Mouse (Mus musculus): ENCODE measurements around the gene Dhrs3. TPM values are rescaled to one million over a fixed set of nuclear protein-coding genes. Genes with fewer than 3 reads are reported as not detected.
A peak's percentile ranks its signal among the peaks of the same experiment; 100 is the strongest.

Gene Dhrs3
- total RNA-seq (2021): 100 to 1,000 TPM in 1 of 2 experiments, 10 to 100 TPM in 1; 72.9 to 126 TPM
- long read RNA-seq, experiment 1, transcript Dhrs3-206 (6 exons, 2,337 nt): major isoform, 39 of 65 reads
- long read RNA-seq, experiment 1, partial matches to known transcripts: 19 of 65 reads
- long read RNA-seq, experiment 1, other reads (novel, unspliced or antisense): 6 of 65 reads
- long read RNA-seq, experiment 2, transcript Dhrs3-206 (6 exons, 2,337 nt): major isoform, 5 of 9 reads
- long read RNA-seq, experiment 2, partial matches to known transcripts: 2 of 9 reads
- long read RNA-seq, experiment 2, other reads (novel, unspliced or antisense): 2 of 9 reads

GRCm38 (mm10) chr4:144892133-144892936 lies at the start of gene Dhrs3:
Gene Dhrs3 (plus strand): TSS chr4:144892827.
- DNase-seq: peak; percentile 86 to 91

GRCm38 (mm10) chr4:144861756-144862505 lies 30.7 kb upstream of the Dhrs3 start:
- no peak for DNase-seq

GRCm38 (mm10) chr4:144867926-144868325 lies 24.7 kb upstream of the Dhrs3 start:
- DNase-seq: no peak

DNA sequence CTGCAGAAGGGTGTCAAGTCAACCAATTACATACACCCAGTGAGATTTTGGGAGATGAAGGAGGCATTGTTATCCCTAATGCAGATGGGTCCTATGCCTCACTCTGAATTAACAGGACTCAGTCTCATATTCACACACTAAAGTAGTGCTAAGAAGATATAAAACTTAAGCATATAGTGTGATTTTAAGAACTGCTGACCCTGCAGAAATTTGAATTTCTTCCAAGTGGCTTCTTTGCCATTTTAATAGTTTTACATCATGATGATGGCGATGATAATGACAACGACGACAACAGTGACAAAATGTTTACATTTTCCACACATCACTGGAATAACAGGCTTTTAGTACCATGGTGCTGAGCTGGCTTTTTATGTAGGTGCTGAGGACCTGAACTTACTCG lies 24.0 kb upstream of the Dhrs3 start:
- no peak for DNase-seq

DNA sequence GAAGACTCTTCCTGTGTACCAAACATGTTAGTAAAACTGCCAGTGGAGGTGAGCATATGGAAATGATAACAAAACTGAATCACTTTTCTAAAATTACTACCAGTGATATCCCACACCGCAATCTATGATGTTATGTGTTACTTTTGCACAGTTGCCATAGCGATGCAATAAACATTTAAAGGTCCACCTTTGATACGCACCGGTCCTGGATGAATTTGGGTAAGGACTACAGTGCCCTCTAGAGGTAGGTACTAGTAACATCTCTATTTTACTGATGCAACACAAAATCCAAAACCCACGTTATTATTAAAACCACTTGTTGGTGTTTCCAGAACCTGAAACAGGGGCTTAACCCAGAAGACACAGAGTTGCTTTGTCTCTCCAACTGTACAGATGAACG lies 19.7 kb upstream of the Dhrs3 start:
- no peak for DNase-seq

GRCm38 (mm10) chr4:144875576-144876093 lies 17.0 kb upstream of the Dhrs3 start:
- DNase-seq: no peak

DNA sequence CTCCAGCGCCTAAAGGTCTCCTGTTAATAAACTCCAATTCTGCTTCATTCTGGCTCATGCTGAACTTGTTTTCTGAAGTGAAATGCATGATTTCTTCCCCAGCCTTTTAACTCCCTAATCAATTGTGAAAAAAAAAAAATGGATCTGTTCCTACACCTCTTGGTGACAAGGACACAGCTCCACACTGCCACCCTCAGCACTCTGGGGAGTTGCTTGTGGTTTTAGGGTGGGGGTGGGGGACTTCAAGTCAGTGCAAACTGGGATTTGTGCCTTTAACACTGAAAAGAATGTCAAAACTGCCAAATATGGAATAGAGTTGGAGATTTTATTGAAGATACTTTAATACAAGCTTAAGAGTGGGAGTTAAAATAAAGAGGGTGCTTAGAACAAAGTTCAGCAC lies 13.1 kb upstream of the Dhrs3 start:
- DNase-seq: no peak

GRCm38 (mm10) chr4:144881376-144881775 lies 11.3 kb upstream of the Dhrs3 start:
- DNase-seq: no peak

- DNase-seq: no peak
Observed at GRCm38 (mm10) chr4:144882881-144883331, 9.7 kb upstream of the Dhrs3 start.

GRCm38 (mm10) chr4:144886460-144886859 lies 6.2 kb upstream of the Dhrs3 start:
- no peak for DNase-seq

- no peak for DNase-seq
Observed at GRCm38 (mm10) chr4:144888750-144889149, 3.9 kb upstream of the Dhrs3 start.

DNA sequence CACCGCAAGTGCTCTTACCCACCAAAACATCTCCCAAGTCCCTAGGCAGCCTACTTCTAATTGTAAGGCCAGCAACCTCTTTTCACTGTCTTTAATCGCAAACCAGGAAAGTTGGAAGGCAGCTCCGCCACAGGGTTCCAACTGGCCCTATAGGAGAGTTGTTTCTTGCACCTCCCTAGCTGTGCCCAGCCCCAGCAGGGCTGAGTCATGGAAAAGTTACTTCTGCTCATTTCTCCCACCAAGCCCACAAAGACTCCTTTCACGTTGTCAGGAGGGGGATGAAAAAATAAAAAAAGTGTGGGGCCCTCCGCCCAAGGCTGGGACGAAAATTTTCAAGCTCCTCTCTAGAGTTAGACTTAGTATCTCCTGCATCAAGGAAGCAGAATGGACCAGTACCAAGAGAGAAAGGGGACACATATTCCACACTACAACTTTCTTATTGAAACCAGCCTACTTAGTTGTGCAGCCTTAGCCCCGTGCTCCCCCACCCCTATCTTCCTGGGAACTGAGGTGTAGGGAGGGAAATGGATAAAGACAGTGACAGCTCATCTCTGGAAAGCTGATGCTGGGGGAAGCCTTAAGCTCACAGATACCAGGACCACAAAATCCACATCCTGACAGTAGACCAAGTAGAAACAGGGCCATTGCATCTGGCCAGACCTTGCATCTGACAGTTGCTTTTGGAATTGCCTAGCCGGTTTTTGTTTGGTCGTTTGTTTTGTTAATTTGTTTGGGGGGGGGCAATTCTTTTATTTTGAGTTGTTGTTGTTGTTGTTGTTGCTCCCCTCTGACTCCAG lies 2.9 kb upstream of the Dhrs3 start:
- DNase-seq: no peak

- DNase-seq: peak; percentile 45 to 62
Observed at GRCm38 (mm10) chr4:144890690-144891120, 1.9 kb upstream of the Dhrs3 start.

DNA sequence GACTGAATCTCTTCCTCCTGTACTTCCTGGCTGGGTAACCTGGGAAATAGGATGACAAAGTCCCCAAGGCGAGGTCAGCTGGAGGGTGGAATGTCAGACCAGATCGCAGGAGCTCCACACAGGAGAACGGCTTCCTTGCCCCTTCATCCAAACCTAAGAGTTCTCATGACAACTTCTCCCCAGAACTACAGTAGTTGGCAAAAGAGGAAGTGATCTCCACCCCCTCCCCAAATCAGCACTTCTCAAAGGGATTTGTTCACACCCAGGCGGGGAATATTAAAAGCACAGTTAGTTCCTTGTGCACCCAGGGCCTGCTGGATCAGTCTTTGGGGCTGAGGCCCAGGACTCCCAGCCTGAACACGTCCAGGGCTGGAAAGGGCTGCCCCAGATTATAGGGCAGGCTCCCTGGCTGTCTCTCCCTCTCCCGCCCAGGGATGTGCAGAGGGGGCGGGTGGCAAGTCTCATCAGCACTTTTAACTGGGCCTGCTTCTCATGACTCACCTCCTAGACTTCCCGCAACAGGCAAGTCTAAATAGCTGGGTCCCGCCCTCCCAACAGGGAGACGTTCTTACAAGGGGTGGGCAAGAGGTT lies 1.4 kb upstream of the Dhrs3 start:
- DNase-seq: peak; percentile 49 to 64

DNA sequence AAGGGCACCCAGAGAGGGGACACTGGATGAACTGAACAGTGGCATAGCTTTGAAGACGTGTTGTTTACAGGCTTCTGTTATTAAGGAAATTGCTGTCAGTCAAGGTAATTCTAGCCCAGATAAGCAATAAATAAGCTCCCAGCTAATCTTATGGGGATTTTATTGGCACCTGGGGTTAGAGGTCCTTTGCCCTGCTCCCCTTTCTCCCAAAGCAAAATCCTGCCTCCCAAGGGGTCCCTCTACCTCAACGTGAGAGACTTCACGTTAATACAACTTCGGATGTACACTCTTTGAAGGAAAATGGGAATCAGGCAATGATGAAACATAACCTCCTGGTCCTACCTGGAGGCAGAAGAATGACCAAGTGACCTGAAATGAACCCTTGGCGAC lies 889 bp upstream of the Dhrs3 start:
- DNase-seq: no peak

- no peak for DNase-seq
Observed at GRCm38 (mm10) chr4:144892937-144893272, 278 bp downstream of the Dhrs3 start.

DNA sequence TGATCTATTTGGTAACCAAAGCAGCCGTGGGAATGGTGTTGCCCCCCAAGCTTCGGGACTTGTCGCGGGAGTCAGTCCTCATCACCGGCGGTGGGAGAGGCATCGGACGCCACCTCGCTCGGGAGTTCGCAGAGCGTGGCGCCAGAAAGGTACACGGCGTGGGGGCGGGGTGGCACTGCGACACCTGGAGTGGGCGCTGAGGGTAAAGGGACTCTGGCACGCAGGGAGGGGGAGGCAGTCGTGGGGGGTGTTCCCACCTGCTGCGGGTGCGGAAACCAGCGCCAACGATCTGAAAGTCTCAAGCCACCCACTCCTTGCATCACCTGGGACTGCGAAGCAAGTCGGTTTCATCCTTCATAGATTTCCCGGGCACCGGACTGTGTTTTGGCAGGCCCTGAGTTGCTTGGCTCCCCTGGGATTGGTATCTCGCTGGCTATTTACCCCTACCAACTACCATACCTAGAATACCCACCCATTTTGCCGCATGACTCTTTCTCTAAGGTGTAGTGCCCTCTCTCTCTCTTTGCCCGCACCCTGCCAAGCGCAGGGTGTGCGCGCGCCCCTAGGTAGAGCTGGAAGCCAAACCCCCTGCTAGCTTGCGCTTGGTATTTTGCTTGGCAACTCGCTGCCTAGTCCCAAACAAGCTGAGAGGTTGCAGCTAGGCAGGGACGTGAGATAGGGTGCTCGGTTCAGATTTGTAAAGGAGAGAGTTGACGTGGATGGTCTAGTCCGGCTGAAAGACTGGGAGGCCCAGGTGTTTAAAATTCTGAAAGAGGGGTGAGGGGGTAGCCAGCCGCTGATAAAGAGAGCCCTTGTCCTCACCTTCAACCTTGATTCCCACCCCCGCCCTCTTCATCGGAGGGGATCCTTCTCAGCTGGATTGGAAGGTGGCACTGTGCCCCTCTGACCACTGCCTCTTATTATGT lies 1.2 kb downstream of the Dhrs3 start:
- DNase-seq: peak; percentile 50 to 64

DNA sequence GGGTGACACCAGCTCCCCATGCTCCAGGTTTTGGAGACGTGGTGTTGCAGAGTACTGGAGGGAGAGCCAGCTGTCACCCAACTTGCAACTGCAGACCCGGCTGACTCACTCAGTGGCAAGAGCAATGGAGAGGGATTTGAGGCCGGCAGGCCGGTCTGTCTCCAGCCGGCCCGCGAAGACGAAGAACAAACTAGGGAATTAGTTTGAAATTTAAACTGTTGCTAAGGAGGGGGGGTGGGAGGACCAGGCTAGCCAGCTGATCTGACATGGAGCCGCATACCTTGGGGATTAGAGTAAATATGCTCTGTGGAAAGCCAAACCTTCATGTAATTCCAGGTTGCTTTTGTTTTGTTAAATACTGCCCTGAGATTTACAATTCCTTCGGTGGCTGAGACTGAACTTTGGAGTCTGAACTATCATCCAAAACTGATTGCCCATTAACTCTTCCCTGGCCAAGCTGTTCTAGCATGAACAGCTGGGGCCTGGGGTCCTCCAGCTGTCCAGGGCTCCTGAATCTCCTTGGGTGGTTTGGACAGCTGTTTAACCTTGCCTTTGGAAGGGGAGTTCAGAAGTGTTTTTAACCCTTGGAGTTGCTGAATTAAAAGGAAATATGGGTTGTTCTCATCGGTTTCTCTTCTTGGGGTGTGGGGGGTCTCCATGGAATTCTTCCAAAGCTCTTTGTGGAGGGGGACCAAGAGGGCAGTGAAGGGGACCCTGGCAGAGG lies 2.0 kb downstream of the Dhrs3 start:
- peak; percentile 63 to 69 for DNase-seq

- DNase-seq: no peak
Observed at GRCm38 (mm10) chr4:144895211-144895590, 2.6 kb downstream of the Dhrs3 start.

Data from adrenal gland, postnatal 36 days (tissue).